Mouse (Mus musculus): ENCODE data around the gene Rgs3. TPM values are rescaled to one million over a fixed set of nuclear protein-coding genes. Genes with fewer than 3 reads are reported as not detected.
A peak's percentile ranks its signal among the peaks of the same experiment; 100 is the strongest.

Gene Rgs3
- polyA plus RNA-seq, 1 experiment from 2014 or later: 63.1 TPM

DNA sequence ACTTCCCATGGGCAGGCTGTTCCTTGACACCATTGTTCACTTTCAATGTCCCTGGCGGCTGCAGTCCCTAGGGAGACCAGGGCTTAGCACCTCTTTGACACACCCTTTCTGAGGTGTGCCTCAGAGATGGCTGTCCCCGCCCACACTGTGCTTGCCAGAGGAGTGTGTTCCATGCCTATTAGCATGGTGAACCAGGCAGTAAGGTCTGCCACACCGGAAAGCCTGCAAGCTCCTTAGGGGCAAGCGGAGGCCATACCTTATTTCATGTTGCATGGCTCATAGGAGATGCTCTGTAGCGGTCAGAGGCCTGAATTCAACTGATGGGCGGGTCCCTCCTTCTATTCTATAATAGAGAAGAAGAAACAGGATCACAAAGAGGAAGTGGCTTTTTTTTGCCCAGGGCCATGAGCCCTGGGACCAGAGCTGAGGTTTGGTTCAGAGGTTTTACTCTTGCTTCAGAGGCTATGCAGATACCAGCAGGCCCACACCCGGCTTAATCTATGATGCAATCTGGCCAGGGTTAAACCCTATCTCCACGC lies 101.7 kb downstream of the Rgs3 start:
- ATAC-seq (replicated peaks; ENCODE audit: extremely low read depth, insufficient read depth, low FRiP score): no peak

DNA sequence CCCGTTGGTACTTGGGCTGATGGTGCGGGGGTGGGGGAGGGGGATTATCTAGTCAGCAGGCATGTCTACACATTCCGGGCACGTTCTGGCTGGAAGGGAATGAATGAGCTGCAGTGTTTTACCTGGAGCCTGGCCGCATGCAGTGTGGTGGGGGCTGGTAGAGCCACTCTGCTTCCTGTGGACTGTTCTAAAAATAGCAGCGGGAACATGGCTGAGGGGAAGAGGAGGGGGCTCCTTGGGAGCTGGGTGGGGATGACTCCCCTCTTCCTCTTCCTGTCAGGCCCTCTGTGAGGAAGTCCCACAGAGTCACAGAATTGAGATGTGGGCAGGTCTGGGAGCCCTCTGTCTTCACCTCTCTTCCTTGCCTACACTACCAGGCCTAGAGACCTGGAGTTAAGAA lies 103.7 kb downstream of the Rgs3 start:
- peak overlapping the region; percentile 41 for H3K4me2 ChIP-seq (ENCODE audit: low read depth, low read length)
- 2% methylated on average over 6 of the region's 6 CpGs for WGBS
- H3K9me3 ChIP-seq (replicated peaks; ENCODE audit: control insufficient read depth, low read length): no peaks in the 10 kb centered on the region
- H3K27me3 ChIP-seq (ENCODE audit: control insufficient read depth, insufficient read depth, low read length): no peaks in the 10 kb centered on the region
- H3K36me3 ChIP-seq (ENCODE audit: control insufficient read depth, insufficient read depth): no peaks in the 10 kb centered on the region
- peaks cover 40% of the 10 kb centered on the region for H3K4me1 ChIP-seq (ENCODE audit: control insufficient read depth, insufficient read depth, low read length)
- H3K9ac ChIP-seq (ENCODE audit: low read length): peak overlapping the region; percentile 38; the same call in 1 of the 2 replicates
- ATAC-seq (replicated peaks; ENCODE audit: extremely low read depth, insufficient read depth, low FRiP score): peak; percentile 68
- peak overlapping the region; percentile 11; the same call in 1 of the 2 replicates for H3K4me3 ChIP-seq (ENCODE audit: low read length)
- H3K27ac ChIP-seq (ENCODE audit: low read length): peak overlapping the region; percentile 86

More for the DNA sequence above, 101.7 kb downstream of the Rgs3 start:
- Histone ChIP-seq H3K27me3 (ENCODE audit: control insufficient read depth, insufficient read depth, low read length) (no peaks in the 10 kb centered on the region), H3K27ac (ENCODE audit: low read length) (peak overlapping the region; percentile 52), H3K9ac (ENCODE audit: low read length) (no peak overlapping the region; the same call in 1 of the 2 replicates), H3K4me3 (ENCODE audit: low read length) (no peak overlapping the region), H3K4me1 (ENCODE audit: control insufficient read depth, insufficient read depth, low read length) (peaks cover 40% of the 10 kb centered on the region), H3K36me3 (ENCODE audit: control insufficient read depth, insufficient read depth) (no peaks in the 10 kb centered on the region), H3K4me2 (ENCODE audit: low read depth, low read length) (no peak overlapping the region), H3K9me3 (replicated peaks; ENCODE audit: control insufficient read depth, low read length) (no peaks in the 10 kb centered on the region)
- WGBS: 66% methylated on average over 8 of the region's 8 CpGs

DNA sequence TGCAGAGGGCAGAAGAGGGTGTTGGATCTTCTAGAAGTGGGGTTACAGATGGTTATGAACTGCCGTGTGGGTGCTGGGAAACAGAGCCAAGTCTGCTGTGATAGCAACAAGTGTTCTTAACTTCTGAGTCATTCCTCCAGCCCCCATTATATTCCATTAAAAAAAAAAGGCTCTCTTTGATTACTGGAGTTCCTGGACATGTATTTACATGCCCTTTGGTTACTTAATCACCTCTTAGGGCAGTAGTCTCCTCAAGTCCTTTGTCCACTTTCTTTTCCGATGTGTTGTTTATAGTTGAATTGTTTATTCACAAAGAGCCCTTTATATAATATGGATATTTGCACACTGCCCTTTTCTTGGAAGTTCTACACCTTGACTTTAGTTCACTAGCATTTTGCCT lies 106.2 kb downstream of the Rgs3 start:
- Histone ChIP-seq H3K36me3 (ENCODE audit: control insufficient read depth, insufficient read depth) (no peaks in the 10 kb centered on the region), H3K27ac (ENCODE audit: low read length) (no peak overlapping the region), H3K9me3 (replicated peaks; ENCODE audit: control insufficient read depth, low read length) (no peaks in the 10 kb centered on the region), H3K4me2 (ENCODE audit: low read depth, low read length) (no peak overlapping the region), H3K9ac (ENCODE audit: low read length) (no peak overlapping the region), H3K4me1 (ENCODE audit: control insufficient read depth, insufficient read depth, low read length) (peaks cover 44% of the 10 kb centered on the region), H3K27me3 (ENCODE audit: control insufficient read depth, insufficient read depth, low read length) (no peaks in the 10 kb centered on the region), H3K4me3 (ENCODE audit: low read length) (no peak overlapping the region)
- ATAC-seq (replicated peaks; ENCODE audit: extremely low read depth, insufficient read depth, low FRiP score): no peak
- WGBS: 49% methylated on average over 2 of the region's 2 CpGs

DNA sequence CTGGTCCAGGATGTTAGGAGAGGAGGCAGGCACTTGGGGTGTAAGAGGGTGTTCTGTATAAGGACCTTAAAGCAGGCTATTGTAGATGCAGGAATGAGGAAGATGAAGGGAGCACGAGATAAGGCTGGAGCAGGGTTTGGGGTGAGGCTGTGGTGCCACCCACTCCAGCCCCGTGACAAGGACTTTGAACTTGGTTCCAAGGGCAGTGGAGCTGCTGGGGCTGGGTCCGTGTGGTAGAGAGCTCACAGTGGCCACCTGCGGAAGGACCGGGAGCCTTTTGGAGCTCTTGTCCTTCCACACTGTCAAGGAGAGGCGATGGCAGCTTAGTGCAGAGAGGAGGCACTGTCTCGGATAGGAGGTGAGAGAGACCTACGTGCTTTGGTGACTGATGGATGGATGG lies 109.0 kb downstream of the Rgs3 start:
- Histone ChIP-seq H3K27me3 (ENCODE audit: control insufficient read depth, insufficient read depth, low read length) (peaks cover 5% of the 10 kb centered on the region; the same call in 1 of the 2 replicates), H3K27ac (ENCODE audit: low read length) (no peak overlapping the region), H3K4me3 (ENCODE audit: low read length) (no peak overlapping the region), H3K4me2 (ENCODE audit: low read depth, low read length) (no peak overlapping the region), H3K36me3 (ENCODE audit: control insufficient read depth, insufficient read depth) (no peaks in the 10 kb centered on the region), H3K9me3 (replicated peaks; ENCODE audit: control insufficient read depth, low read length) (no peaks in the 10 kb centered on the region), H3K9ac (ENCODE audit: low read length) (no peak overlapping the region), H3K4me1 (ENCODE audit: control insufficient read depth, insufficient read depth, low read length) (peaks cover 19% of the 10 kb centered on the region)
- 86% methylated on average over 8 of the region's 8 CpGs for WGBS
- no peak for ATAC-seq (replicated peaks; ENCODE audit: extremely low read depth, insufficient read depth, low FRiP score)

DNA sequence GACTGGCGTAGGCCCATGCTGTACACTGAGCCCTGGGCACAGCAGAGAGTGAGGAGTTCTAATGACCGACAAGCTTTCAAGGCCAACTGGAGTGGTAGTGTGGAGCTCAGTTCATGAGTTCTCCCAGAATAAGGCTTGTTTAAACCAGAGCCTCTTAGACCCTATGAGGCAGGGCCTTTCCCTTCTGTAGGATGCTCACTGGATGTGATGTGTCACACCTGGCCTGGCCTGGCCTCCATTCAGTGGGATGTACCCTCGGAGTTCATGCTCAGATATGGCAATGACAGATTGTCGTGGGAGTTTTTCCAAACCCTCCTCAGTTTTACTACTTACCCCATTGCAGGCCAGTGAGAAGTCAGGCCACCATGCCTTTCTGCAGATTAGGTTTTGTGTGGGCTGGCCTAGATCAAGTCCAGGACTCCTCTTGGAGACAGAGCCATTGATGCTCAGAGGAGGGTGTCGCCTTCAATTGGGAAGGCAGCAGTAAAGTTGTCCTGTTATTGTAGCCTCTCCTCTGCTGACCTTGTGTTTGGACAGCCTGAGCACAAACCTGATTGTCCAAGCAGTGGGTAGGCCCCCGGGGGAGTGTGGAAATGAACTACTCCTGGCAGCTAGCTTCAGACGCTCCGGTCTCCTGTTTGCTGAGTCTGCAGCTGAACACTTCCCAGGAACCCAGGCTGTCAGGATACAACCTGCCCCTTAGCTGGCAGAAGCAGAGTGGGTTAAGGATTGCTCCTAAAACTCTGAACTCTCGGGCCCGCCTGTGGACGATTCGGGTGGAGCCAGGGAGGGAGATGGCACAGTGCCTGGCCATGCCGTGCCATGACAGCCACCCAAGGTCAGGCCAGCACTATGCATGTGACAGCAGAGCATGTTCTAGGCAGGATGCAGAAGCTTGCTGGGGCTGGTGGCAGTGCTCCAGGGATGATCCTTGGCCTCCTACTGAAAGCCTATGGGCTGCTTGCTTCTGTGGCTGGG lies 109.7 kb downstream of the Rgs3 start:
- no peak overlapping the region for H3K4me3 ChIP-seq (ENCODE audit: low read length)
- H3K36me3 ChIP-seq (ENCODE audit: control insufficient read depth, insufficient read depth): no peaks in the 10 kb centered on the region
- H3K9ac ChIP-seq (ENCODE audit: low read length): peak overlapping the region; percentile 18; the same call in 1 of the 2 replicates
- H3K27ac ChIP-seq (ENCODE audit: low read length): 0 out of 2 replicates have a peak overlapping the region, but pooled peaks have one; percentile 30
- H3K4me2 ChIP-seq (ENCODE audit: low read depth, low read length): no peak overlapping the region
- H3K4me1 ChIP-seq (ENCODE audit: control insufficient read depth, insufficient read depth, low read length): peaks cover 17% of the 10 kb centered on the region
- 53% methylated on average over 13 of the region's 13 CpGs for WGBS
- H3K9me3 ChIP-seq (replicated peaks; ENCODE audit: control insufficient read depth, low read length): no peaks in the 10 kb centered on the region
- H3K27me3 ChIP-seq (ENCODE audit: control insufficient read depth, insufficient read depth, low read length): peaks cover 5% of the 10 kb centered on the region; the same call in 1 of the 2 replicates
- ATAC-seq (replicated peaks; ENCODE audit: extremely low read depth, insufficient read depth, low FRiP score): 0 out of 2 replicates have a peak, but pooled peaks have one; percentile 24

DNA sequence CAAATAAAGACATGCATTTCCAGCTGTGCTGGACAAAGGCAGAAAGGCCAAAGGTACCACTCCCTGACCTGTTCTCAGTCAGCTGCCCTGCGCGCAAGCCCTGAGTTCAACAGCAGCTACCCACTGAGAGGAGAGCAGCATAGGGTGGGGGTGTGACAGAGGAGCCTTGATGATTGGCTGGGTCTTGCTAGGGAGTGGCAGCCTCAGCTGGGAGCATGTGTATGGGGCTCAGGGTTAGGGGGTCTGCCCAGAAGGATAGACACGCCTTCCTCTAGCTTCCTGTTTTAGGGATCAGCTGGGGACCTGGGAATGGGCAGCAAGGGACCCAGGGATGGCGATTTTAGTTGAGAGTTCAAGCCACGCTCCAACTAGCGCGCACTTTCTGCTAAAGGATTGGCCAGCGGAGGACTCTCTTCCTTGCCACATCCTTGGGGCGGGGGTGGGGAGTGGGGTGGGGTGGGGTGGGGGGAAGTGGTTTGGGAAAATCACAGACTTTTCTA lies 113.9 kb downstream of the Rgs3 start:
- Histone ChIP-seq H3K4me1 (ENCODE audit: control insufficient read depth, insufficient read depth, low read length) (peaks cover 22% of the 10 kb centered on the region), H3K9me3 (replicated peaks; ENCODE audit: control insufficient read depth, low read length) (no peaks in the 10 kb centered on the region), H3K36me3 (ENCODE audit: control insufficient read depth, insufficient read depth) (no peaks in the 10 kb centered on the region), H3K27me3 (ENCODE audit: control insufficient read depth, insufficient read depth, low read length) (peaks cover 10% of the 10 kb centered on the region), H3K4me2 (ENCODE audit: low read depth, low read length) (peak overlapping the region; percentile 71), H3K4me3 (ENCODE audit: low read length) (peak overlapping the region; percentile 60), H3K9ac (ENCODE audit: low read length) (peak overlapping the region; percentile 69), H3K27ac (ENCODE audit: low read length) (no peak overlapping the region)
- WGBS: 38% methylated on average over 9 of the region's 9 CpGs
- ATAC-seq (replicated peaks; ENCODE audit: extremely low read depth, insufficient read depth, low FRiP score): 0 out of 2 replicates have a peak, but pooled peaks have one; percentile 20

DNA sequence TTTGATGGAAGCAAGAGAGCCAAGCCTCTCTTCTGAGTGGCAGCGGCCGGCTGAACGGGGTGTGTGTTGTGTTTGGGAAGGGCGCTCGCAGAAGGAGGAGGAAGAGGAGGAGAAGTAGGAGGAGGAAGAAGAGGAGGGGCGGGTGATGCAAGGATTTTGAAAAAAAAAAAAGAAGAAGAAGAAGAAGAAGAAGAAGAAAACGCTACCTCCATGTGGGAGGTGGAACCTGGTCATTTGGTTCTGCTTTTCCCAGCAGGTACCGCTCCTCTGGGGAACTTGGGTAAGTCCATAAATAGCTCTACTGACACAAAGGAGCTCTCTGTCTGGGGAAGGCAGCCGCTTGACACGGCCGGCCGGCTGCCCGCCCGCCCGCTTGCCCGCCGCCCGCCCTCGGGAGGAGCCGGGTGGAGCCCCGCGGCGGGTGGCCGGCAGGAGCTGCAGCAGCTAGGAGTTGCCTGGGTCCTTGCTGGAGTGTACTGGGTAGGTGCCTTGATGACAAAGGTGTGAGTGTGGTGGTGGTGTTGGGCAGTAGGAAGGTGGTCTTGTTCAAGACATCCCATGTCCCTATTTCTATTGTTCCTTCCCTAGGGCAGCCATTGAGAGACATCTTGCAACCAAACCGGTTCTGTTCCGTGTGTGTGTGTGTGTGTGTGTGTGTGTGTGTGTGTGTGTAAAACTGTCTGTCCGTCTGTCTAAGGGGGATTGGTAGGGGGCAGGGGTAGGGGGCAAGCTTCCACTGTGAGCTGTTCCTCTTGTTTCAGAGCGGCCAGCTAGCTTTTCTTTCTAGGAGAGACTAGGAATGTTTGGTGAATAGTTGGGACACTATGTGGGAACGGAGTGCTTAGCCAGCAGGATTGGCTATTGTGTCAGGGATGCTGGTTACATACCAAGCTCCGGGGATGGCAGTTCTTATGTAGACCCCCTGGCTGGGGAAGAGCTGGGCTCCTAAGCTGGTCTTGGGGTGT lies 114.7 kb downstream of the Rgs3 start:
- Histone ChIP-seq H3K4me3 (ENCODE audit: low read length) (peak overlapping the region; percentile 60), H3K9me3 (replicated peaks; ENCODE audit: control insufficient read depth, low read length) (no peaks in the 10 kb centered on the region), H3K4me2 (ENCODE audit: low read depth, low read length) (peak overlapping the region; percentile 71), H3K27ac (ENCODE audit: low read length) (peak overlapping the region; percentile 32; the same call in 1 of the 2 replicates), H3K9ac (ENCODE audit: low read length) (peak overlapping the region; percentile 69), H3K4me1 (ENCODE audit: control insufficient read depth, insufficient read depth, low read length) (peaks cover 19% of the 10 kb centered on the region), H3K36me3 (ENCODE audit: control insufficient read depth, insufficient read depth) (no peaks in the 10 kb centered on the region), H3K27me3 (ENCODE audit: control insufficient read depth, insufficient read depth, low read length) (peaks cover 10% of the 10 kb centered on the region)
- ATAC-seq (replicated peaks; ENCODE audit: extremely low read depth, insufficient read depth, low FRiP score): peak; percentile 21; the same call in 1 of the 2 replicates
- WGBS: 6% methylated on average over 30 of the region's 30 CpGs

DNA sequence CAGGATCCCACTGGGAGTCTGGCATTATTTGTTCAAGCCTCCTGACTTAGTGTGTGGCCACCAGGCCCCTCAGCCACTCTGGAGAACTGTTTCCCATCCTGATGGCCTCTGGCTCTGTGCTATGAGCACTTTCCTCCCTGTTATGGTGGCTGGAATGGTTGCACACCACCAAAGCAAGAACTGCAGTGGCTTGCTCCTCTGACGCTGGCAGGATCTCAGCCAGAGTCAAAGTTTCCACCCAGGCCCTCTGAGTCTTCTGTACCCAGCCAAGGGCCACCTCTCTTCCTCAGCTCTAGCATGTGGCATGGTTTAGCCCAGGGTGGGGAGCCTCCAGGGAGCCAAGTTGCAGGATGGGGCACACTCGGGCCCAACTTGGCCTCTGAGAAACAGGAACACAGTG lies 115.7 kb downstream of the Rgs3 start:
- Histone ChIP-seq H3K4me1 (ENCODE audit: control insufficient read depth, insufficient read depth, low read length) (peaks cover 11% of the 10 kb centered on the region), H3K4me3 (ENCODE audit: low read length) (peak overlapping the region; percentile 60), H3K9ac (ENCODE audit: low read length) (peak overlapping the region; percentile 69), H3K36me3 (ENCODE audit: control insufficient read depth, insufficient read depth) (no peaks in the 10 kb centered on the region), H3K4me2 (ENCODE audit: low read depth, low read length) (peak overlapping the region; percentile 71), H3K27ac (ENCODE audit: low read length) (no peak overlapping the region), H3K27me3 (ENCODE audit: control insufficient read depth, insufficient read depth, low read length) (peaks cover 10% of the 10 kb centered on the region), H3K9me3 (replicated peaks; ENCODE audit: control insufficient read depth, low read length) (no peaks in the 10 kb centered on the region)
- 69% methylated on average over 2 of the region's 2 CpGs for WGBS
- no peak for ATAC-seq (replicated peaks; ENCODE audit: extremely low read depth, insufficient read depth, low FRiP score)
